Mouse (Mus musculus) heart, postnatal 10 days (tissue): ENCODE measurements at regions not wholly inside any gene's neighbourhood (a gene's known extent, or its start where the extent isn't known, plus 50 kb on each side); places are given as distances from the start of the nearest gene placed in this dataset.

Experiments
- DNase-seq, 2 experiments: peaks; one replicate each; pipeline ENCODE4 v3.0.0; 2021
- intact Hi-C: fragments of 180-260 bp; cut with DNase I; formaldehyde crosslinking; loops from one replicate; pipeline ENCODE4 v1.15.1; 2025

DNA sequence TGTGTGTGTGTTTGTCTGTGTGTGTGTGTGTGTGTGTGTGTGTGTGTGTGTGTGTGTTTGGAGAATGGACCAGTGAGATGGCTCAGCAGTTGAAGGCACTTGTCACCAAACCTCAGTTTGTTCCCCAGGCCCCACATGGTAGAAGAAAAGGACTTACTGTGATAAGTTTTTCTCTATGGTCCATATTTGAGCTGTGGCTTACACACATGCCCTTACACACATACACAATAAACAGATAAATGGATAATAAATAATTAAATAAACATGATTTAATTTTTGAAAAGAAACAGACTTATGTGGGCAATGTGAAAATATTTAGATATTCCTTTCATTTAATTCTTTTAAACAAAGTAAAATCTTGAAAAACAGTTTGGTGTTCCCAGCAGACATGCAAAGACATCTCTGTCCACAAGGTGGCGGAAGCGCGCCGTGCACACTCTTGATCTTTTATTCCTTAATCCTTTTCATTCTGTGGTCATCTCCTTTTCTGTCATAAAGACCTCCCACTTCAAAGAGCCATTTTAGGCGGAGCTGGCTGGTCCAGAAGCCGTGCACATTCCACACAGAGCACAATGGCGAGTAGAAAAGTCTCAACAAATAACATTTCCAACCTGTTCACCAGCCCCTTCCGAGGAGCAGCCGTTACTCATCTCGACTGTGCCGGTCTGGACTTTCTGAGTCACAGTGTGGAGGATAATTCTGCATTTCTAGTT is 133.8 kb upstream of the Erbb4 start:
- peak; percentile 45 to 70 for DNase-seq
- intact Hi-C loops: loop anchor here (5.0 kb wide), 2 partner anchors 446 to 536 kb away; partner anchors contain the start of gene Ikzf2

DNA sequence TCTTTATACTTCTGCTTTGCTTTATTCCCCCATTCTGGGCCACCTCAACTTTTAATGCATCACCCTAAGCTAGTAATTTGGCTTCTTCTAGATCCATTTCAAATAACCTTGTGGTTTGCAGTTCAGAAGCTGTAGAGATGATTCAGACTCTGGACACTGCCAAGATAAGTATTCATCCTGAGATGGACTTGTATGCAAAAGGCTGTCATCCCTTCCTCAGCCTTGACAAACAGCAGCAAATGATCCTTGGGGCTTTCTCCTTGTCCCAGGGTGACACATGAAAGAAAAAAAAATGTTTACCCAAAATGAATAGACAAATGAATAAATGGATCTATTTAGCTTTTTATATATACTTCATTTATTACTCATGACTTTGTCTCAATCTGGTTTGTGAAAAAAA is 120.0 kb upstream of the Erbb4 start:
- DNase-seq: no peak
- intact Hi-C loops: no loop called here

DNA sequence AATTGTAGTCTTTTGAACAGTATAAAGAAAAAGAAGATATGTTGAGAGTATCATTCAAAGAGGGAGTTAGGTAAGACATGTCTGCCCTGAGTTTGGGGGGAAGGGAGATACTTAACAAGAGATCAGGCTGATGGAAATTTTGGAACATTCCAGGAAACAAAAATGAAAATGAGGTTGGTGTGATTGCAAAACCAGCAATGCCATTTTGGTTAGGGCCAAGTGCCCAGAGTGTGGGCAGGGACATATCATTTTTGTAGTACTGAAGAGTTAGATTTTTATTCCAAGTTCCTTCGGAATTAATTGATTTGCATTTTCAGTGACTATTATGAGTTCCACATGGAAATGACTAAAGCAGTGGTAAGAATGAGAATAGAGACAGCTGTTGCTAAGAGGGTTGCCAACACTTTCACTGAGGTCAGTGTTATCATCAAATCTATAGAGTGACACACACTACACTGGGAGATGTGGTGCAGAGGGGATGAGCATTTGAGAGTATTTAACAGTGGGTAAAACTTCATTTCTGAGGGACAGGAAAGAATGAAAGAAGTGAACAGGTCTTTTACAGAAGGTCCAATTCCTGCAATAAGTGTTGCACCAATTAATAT is 105.1 kb upstream of the Erbb4 start:
- intact Hi-C loops: no loop called here

DNA sequence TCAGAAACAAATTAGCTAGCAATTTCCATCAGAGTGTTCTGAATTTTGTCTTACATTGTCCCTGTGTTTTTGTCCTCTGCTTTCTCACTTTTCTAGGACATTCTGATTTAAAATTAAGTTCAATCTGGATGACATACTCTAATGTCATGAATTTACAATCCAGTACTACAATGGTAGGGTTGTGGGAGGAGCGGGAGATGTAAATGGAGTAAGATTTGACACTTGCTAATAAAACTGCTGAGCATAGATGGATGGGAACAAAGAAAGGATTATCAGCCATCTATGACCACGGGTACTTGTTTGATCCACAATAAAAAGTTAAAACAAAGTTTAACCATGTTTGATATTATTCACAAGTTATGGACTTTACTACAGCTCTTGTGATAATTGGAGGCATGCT is 94.9 kb upstream of the Erbb4 start:
- no peak for DNase-seq

More for the DNA sequence above, 105.1 kb upstream of the Erbb4 start:
- no peak for DNase-seq

DNA sequence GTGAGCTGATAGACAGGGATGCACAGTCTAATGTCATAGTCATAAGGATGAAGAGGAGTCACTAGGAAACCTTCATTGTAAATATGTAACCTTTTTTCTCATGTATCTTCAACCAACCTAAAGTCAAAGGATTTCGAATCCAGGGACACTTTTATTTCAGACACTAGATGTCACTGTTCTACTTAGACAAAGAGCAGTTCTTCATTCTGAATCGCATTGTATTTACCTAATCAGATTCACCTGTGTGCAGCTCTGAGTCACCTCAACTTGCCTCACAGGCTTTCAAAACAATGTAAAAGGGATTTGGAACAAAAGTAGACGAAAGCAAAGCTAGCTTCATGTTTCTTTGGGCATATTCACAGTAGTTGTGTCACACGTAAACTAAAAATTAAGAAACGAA is 57.3 kb upstream of the Erbb4 start:
- DNase-seq: no peak

More for the DNA sequence above, 94.9 kb upstream of the Erbb4 start:
- intact Hi-C loops: no loop called here

More for the DNA sequence above, 57.3 kb upstream of the Erbb4 start:
- intact Hi-C loops: no loop called here
